Mouse (Mus musculus) stomach, postnatal 0 days (tissue): ENCODE data around the gene Nr6a1.

Source experiments
- CTCF ChIP-seq: IDR thresholded peaks from 2 replicates; pipeline ENCODE4 v1.5.1; 2016; ENCODE audit warnings: antibody characterized with exemption, low read depth, mild to moderate bottlenecking, moderate library complexity
- EP300 ChIP-seq: optimal IDR thresholded peaks from 2 replicates; pipeline ENCODE3; 2016; ENCODE audit warnings: antibody characterized with exemption

- TF ChIP-seq EP300 (no peak), CTCF (peak; percentile 34)
Observed at GRCm38 (mm10) chr2:38973223-38973622, 45.7 kb upstream of the Nr6a1 start.
